Comparison of ENCODE assay signal across 27 mouse cellular contexts in the genomic region with DNA sequence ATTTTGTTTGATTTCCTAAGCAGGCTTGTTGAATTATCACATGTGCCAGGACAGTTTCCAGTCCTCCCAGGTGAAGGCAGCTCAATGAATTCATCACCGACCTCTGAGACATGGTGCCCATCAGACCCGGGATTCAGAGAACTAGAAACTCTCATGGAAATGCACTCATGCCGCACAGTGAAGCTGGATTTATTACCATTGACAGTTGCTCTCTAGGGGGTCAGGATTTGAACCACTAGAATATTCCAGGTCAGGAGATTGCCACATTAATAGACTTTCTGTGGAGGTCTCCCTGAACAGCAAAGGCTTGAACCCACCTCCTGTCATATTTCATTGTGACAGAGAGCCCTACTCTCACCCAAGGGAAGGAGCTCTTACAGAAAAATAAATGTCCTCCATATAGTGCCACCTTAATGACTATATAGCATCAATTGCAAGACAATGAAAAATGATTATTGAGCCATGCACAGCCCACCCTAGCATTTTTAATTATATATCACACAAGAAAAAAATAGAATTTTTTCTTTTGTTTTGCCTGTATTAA.
DNase-seq lines count a peak whose midpoint lies in the region; ATAC-seq lines count a peak whose summit lies in the region.
"Had no signal": no experiment of that assay in that cellular context is flagged by ENCODE, and none has a peak within 500 bp of the region (broad histone marks: within the 10 kb centered on the region; RNA-seq: fewer than 3 reads in every experiment).

No protein-coding gene starts in this region.

- no peak overlapping the region for H3K4me2 ChIP-seq in hindbrain, embryonic 12.5 days (replicated peaks)
- no peak overlapping the region for H3K4me2 ChIP-seq in midbrain, embryonic 14.5 days (ENCODE audit: low read length)
- no peak overlapping the region for H3K4me2 ChIP-seq in midbrain, embryonic 16.5 days (ENCODE audit: low read length)
- no peak overlapping the region for H3K4me2 ChIP-seq in neural tube, embryonic 14.5 days (ENCODE audit: low read depth, low read length)
- H3K4me2 ChIP-seq: embryonic facial prominence, embryonic 12.5 days; heart, embryonic 11.5 days; stomach, embryonic 15.5 days had no signal

- no peak overlapping the region for H3K9ac ChIP-seq in hindbrain, embryonic 12.5 days
- H3K9ac ChIP-seq in midbrain, embryonic 14.5 days (replicated peaks; ENCODE audit: low read length), result no peak overlapping the region
- H3K9ac ChIP-seq in midbrain, embryonic 16.5 days (ENCODE audit: low read depth, low read length), result no peak overlapping the region
- no peak overlapping the region for H3K9ac ChIP-seq in neural tube, embryonic 14.5 days (replicated peaks; ENCODE audit: low read depth, low read length)
- H3K9ac ChIP-seq: embryonic facial prominence, embryonic 12.5 days; liver, embryonic 14.5 days; stomach, embryonic 15.5 days had no signal

- no peak overlapping the region for H3K4me3 ChIP-seq in hindbrain, embryonic 12.5 days
- H3K4me3 ChIP-seq in hindbrain, embryonic 10.5 days, result no peak overlapping the region
- H3K4me3 ChIP-seq in midbrain, embryonic 14.5 days (replicated peaks; ENCODE audit: low read depth, low read length), result no peak overlapping the region
- no peak overlapping the region for H3K4me3 ChIP-seq in midbrain, embryonic 16.5 days (ENCODE audit: low read depth, low read length)
- no peak overlapping the region for H3K4me3 ChIP-seq in neural tube, embryonic 14.5 days (ENCODE audit: low read depth, low read length)
- H3K4me3 ChIP-seq: embryonic facial prominence, embryonic 12.5 days; stomach, embryonic 15.5 days had no signal

- whole genome bisulfite sequencing in hindbrain, embryonic 12.5 days, result 54% methylated on average over 3 of the region's 3 CpGs
- WGBS in hindbrain, embryonic 10.5 days, result 72% methylated on average over 3 of the region's 3 CpGs
- WGBS in midbrain, embryonic 14.5 days, result 37% methylated on average over 3 of the region's 3 CpGs
- WGBS in midbrain, embryonic 16.5 days, result 58% methylated on average over 3 of the region's 3 CpGs
- 25% methylated on average over 3 of the region's 3 CpGs for WGBS in neural tube, embryonic 14.5 days

- no peaks in the 10 kb centered on the region for H3K36me3 ChIP-seq in hindbrain, embryonic 12.5 days
- no peaks in the 10 kb centered on the region for H3K36me3 ChIP-seq in hindbrain, embryonic 10.5 days
- no peaks in the 10 kb centered on the region for H3K36me3 ChIP-seq in midbrain, embryonic 14.5 days (ENCODE audit: control insufficient read depth, insufficient read depth, low read length)
- no peaks in the 10 kb centered on the region for H3K36me3 ChIP-seq in midbrain, embryonic 16.5 days (ENCODE audit: control insufficient read depth, insufficient read depth, low read length)
- no peaks in the 10 kb centered on the region for H3K36me3 ChIP-seq in neural tube, embryonic 14.5 days (ENCODE audit: control insufficient read depth, insufficient read depth, low read length)
- H3K36me3 ChIP-seq: embryonic facial prominence, embryonic 12.5 days; stomach, embryonic 15.5 days had no signal

- no peaks in the 10 kb centered on the region for H3K9me3 ChIP-seq in hindbrain, embryonic 12.5 days (replicated peaks)
- no peaks in the 10 kb centered on the region for H3K9me3 ChIP-seq in hindbrain, embryonic 10.5 days
- no peaks in the 10 kb centered on the region for H3K9me3 ChIP-seq in midbrain, embryonic 14.5 days (ENCODE audit: control insufficient read depth, low read length)
- H3K9me3 ChIP-seq in midbrain, embryonic 16.5 days (replicated peaks; ENCODE audit: control insufficient read depth, low read length, poor library complexity, severe bottlenecking), result no peaks in the 10 kb centered on the region
- no peaks in the 10 kb centered on the region for H3K9me3 ChIP-seq in neural tube, embryonic 14.5 days (ENCODE audit: control insufficient read depth, low read length)
- H3K9me3 ChIP-seq: embryonic facial prominence, embryonic 12.5 days; stomach, embryonic 15.5 days had no signal

- peak; percentile 57; the same call in 1 of the 2 replicates for ATAC-seq in hindbrain, embryonic 12.5 days (ENCODE audit: low FRiP score)
- ATAC-seq in midbrain, embryonic 14.5 days (ENCODE audit: low FRiP score, low TSS enrichment), result 0 out of 2 replicates have a peak, but pooled peaks have one; percentile 34
- ATAC-seq in midbrain, embryonic 16.5 days, result no peak
- ATAC-seq in neural tube, embryonic 14.5 days (ENCODE audit: low read depth), result peak; percentile 31; the same call in 1 of the 2 replicates
- ATAC-seq in megakaryocyte-erythroid progenitor cell, adult 5-6 weeks (replicated peaks; ENCODE audit: low FRiP score, low TSS enrichment, poor library complexity, severe bottlenecking), result no peak
- ATAC-seq: forebrain, embryonic 14.5 days; inflammation-experienced regulatory T-cells, adult 6 months had no signal

- no peaks in the 10 kb centered on the region for H3K27me3 ChIP-seq in hindbrain, embryonic 12.5 days
- H3K27me3 ChIP-seq in hindbrain, embryonic 10.5 days (ENCODE audit: insufficient read depth, poor library complexity, severe bottlenecking), result no peaks in the 10 kb centered on the region
- H3K27me3 ChIP-seq in midbrain, embryonic 14.5 days (ENCODE audit: control insufficient read depth, insufficient read depth, low read length), result no peaks in the 10 kb centered on the region
- no peaks in the 10 kb centered on the region for H3K27me3 ChIP-seq in midbrain, embryonic 16.5 days (ENCODE audit: control insufficient read depth, insufficient read depth, low read depth, low read length)
- H3K27me3 ChIP-seq in neural tube, embryonic 14.5 days (ENCODE audit: control insufficient read depth, insufficient read depth, low read length), result no peaks in the 10 kb centered on the region
- H3K27me3 ChIP-seq: embryonic facial prominence, embryonic 12.5 days; stomach, embryonic 15.5 days had no signal

- no peak for DNase-seq in hindbrain, embryonic 10.5 days (ENCODE audit: low spot score)
- DNase-seq in midbrain, embryonic 14.5 days, result peak; percentile 34
- DNase-seq: adrenal gland, postnatal 25 days; B cell, adult 2 months; cerebellum, adult 11-12 months; cerebellum, adult 9-11 months; gastrocnemius, postnatal 25 days; heart, adult 11 months; heart, postnatal 4 days; kidney, adult 11 months; kidney, postnatal 14 days; layer of hippocampus, adult 9-11 months; liver; lung, adult 2 months; lung, postnatal 10 days; right cerebral cortex, postnatal 25 days had no signal

- 0 out of 2 replicates have a peak overlapping the region, but pooled peaks have one; percentile 13 for H3K27ac ChIP-seq in hindbrain, embryonic 12.5 days
- H3K27ac ChIP-seq in hindbrain, embryonic 10.5 days, result no peak overlapping the region
- H3K27ac ChIP-seq in midbrain, embryonic 14.5 days (replicated peaks; ENCODE audit: low read depth, low read length), result no peak overlapping the region
- H3K27ac ChIP-seq in midbrain, embryonic 16.5 days (ENCODE audit: low read length), result no peak overlapping the region
- H3K27ac ChIP-seq in neural tube, embryonic 14.5 days (ENCODE audit: low read depth, low read length), result no peak overlapping the region
- H3K27ac ChIP-seq: embryonic facial prominence, embryonic 12.5 days; liver, embryonic 14.5 days; macrophage; stomach, embryonic 15.5 days had no signal

- H3K4me1 ChIP-seq in hindbrain, embryonic 12.5 days, result peaks cover 2% of the 10 kb centered on the region; the same call in 1 of the 2 replicates
- peaks cover 13% of the 10 kb centered on the region; the same call in 1 of the 2 replicates for H3K4me1 ChIP-seq in hindbrain, embryonic 10.5 days (replicated peaks)
- no peaks in the 10 kb centered on the region for H3K4me1 ChIP-seq in midbrain, embryonic 14.5 days (ENCODE audit: control insufficient read depth, insufficient read depth, low read length)
- no peaks in the 10 kb centered on the region for H3K4me1 ChIP-seq in midbrain, embryonic 16.5 days (ENCODE audit: control insufficient read depth, insufficient read depth, low read length)
- H3K4me1 ChIP-seq in neural tube, embryonic 14.5 days (ENCODE audit: control insufficient read depth, insufficient read depth, low read length), result no peaks in the 10 kb centered on the region
- H3K4me1 ChIP-seq: stomach, embryonic 15.5 days had no signal

Comparison
In these comparisons a context has a peak if more than half of its experiments do, and no peak if none do; other contexts are left out.
1. ATAC-seq: peak in hindbrain, embryonic 12.5 days (single experiment), midbrain, embryonic 14.5 days (single experiment) and neural tube, embryonic 14.5 days (single experiment); none in midbrain, embryonic 16.5 days (single experiment) and megakaryocyte-erythroid progenitor cell, adult 5-6 weeks (single experiment).